Mouse (Mus musculus) heart, embryonic 14.5 days (tissue): ENCODE measurements around the gene Vangl2. TPM values are rescaled to one million over a fixed set of nuclear protein-coding genes. Genes with fewer than 3 reads are reported as not detected.

Experiments used
- ATAC-seq: fragments of 200-750 bp; cut with Nextera tagmentation; 2 replicates; pipeline ENCODE4 v1.8.0; 2017; ENCODE audit warnings: low read depth, moderate TSS enrichment; ENCODE audit not compliant: insufficient number of reproducible peaks, insufficient read depth, low FRiP score
- H3K27ac ChIP-seq, 2 experiments: fragments of 200-500 bp in 1 of 2; fragments of 300-500 bp in 1 of 2; sonication (generic) in 1 of 2; replicated peaks in 1 of 2; 2 replicates each; pipeline ENCODE4 v1.5.1; 2012 to 2014; ENCODE audit warnings: low read depth in 2 of 2, low read length in 2 of 2, control low read depth in 1 of 2, mild to moderate bottlenecking in 1 of 2, mixed read lengths in 1 of 2; ENCODE audit not compliant: control insufficient read depth in 1 of 2, insufficient read depth in 1 of 2
- H3K27me3 ChIP-seq: fragments of 300-500 bp; sonication (generic); 2 replicates; pipeline ENCODE4 v1.6.1; 2014; ENCODE audit warnings: mild to moderate bottlenecking, low read length, control low read depth; ENCODE audit not compliant: control insufficient read depth, insufficient read depth
- H3K36me3 ChIP-seq: fragments of 300-500 bp; sonication (generic); 2 replicates; pipeline ENCODE4 v1.6.1; 2014; ENCODE audit warnings: mild to moderate bottlenecking, control low read depth, low read length, mixed read lengths; ENCODE audit not compliant: control insufficient read depth, insufficient read depth
- H3K4me1 ChIP-seq, 2 experiments: fragments of 200-500 bp in 1 of 2; fragments of 300-500 bp in 1 of 2; sonication (generic) in 1 of 2; 2 replicates each; pipeline ENCODE4 v1.6.1; 2012 to 2014; ENCODE audit warnings: low read length in 2 of 2, control low read depth in 1 of 2, mixed read lengths in 1 of 2; ENCODE audit not compliant: control insufficient read depth in 2 of 2, insufficient read depth in 2 of 2
- H3K4me2 ChIP-seq: fragments of 300-500 bp; sonication (generic); 2 replicates; pipeline ENCODE4 v1.6.1; 2014; ENCODE audit warnings: mild to moderate bottlenecking, low read length
- H3K4me3 ChIP-seq, 2 experiments: fragments of 200-500 bp in 1 of 2; fragments of 300-500 bp in 1 of 2; sonication (generic) in 1 of 2; 2 replicates each; pipeline ENCODE4 v1.5.1; 2012 to 2014; ENCODE audit warnings: low read length in 2 of 2, mild to moderate bottlenecking in 2 of 2, control low read depth in 1 of 2, low read depth in 1 of 2, moderate library complexity in 1 of 2; ENCODE audit not compliant: control insufficient read depth in 1 of 2, insufficient read depth in 1 of 2
- H3K9ac ChIP-seq: fragments of 300-500 bp; sonication (generic); 2 replicates; pipeline ENCODE4 v1.6.1; 2014; ENCODE audit warnings: mild to moderate bottlenecking, low read length
- H3K9me3 ChIP-seq: fragments of 300-500 bp; sonication (generic); 2 replicates; pipeline ENCODE4 v1.6.1; 2016; ENCODE audit warnings: low read length, control low read depth; ENCODE audit not compliant: control insufficient read depth
- WGBS: fragments of 180-500 bp; shearing (Covaris S2); extraction: QIAGEN DNeasy Blood & Tissue Kit; methylation state at CpG from one replicate; pipeline ENCODE4 v1.1.7; 2014; 5-methylcytosine and 5-hydroxymethylcytosine counted together
- polyA plus RNA-seq: library from polyadenylated mRNA; unstranded; fragments of >200 nt; fragmentation: Nextera tagmentation; extraction: Ambion mirVana; gene quantifications from 2 replicates; pipeline ENCODE4 v1.2.1, GENCODE M21; 2014

Vangl2 gene
- polyA plus RNA-seq, 1 experiment from 2014 or later, result 9.2 TPM

- no peak for ATAC-seq
- H3K27ac ChIP-seq, result no peak overlapping the region
- peaks cover 2% of the 10 kb centered on the region; the same call in 1 of the 2 replicates for H3K27me3 ChIP-seq
- H3K36me3 ChIP-seq, result peaks cover 31% of the 10 kb centered on the region
- peaks cover 2 to 5% of the 10 kb centered on the region in 2 experiments; a peak in 2 of 4 replicates for H3K4me1 ChIP-seq
- WGBS, result 70% methylated on average over 2 of the region's 2 CpGs
- no peak overlapping the region for H3K9ac ChIP-seq
- H3K4me3 ChIP-seq, result no peak overlapping the region
- no peak overlapping the region for H3K4me2 ChIP-seq
- H3K9me3 ChIP-seq, result no peaks in the 10 kb centered on the region
Measured at GRCm38 (mm10) chr1:172062101-172062500, 33.9 kb upstream of the Vangl2 start.

- Histone ChIP-seq H3K9ac (no peak overlapping the region), H3K9me3 (no peaks in the 10 kb centered on the region), H3K27ac (no peak overlapping the region), H3K4me2 (no peak overlapping the region), H3K36me3 (peaks cover 22% of the 10 kb centered on the region), H3K4me1 (peaks cover 2 to 5% of the 10 kb centered on the region in 2 experiments; a peak in 2 of 4 replicates), H3K27me3 (peaks cover 10% of the 10 kb centered on the region), H3K4me3 (no peak overlapping the region)
- no peak for ATAC-seq
- 25% methylated on average over 8 of the region's 8 CpGs for WGBS
Measured at GRCm38 (mm10) chr1:172061217-172061616, 33.0 kb upstream of the Vangl2 start.

- Histone ChIP-seq H3K27me3 (peaks cover 16% of the 10 kb centered on the region), H3K9ac (no peak overlapping the region), H3K27ac (no peak overlapping the region), H3K4me1 (peaks cover 2 to 5% of the 10 kb centered on the region in 2 experiments; a peak in 2 of 4 replicates), H3K36me3 (peaks cover 17% of the 10 kb centered on the region), H3K9me3 (no peaks in the 10 kb centered on the region), H3K4me3 (no peak overlapping the region), H3K4me2 (no peak overlapping the region)
- no peak for ATAC-seq
- 47% methylated on average over 4 of the region's 4 CpGs for WGBS
Measured at GRCm38 (mm10) chr1:172060659-172061058, 32.4 kb upstream of the Vangl2 start.

GRCm38 (mm10) chr1:172058874-172059273 is 30.6 kb upstream of the Vangl2 start:
- Histone ChIP-seq H3K27ac (no peak overlapping the region), H3K4me1 (peaks cover 4 to 10% of the 10 kb centered on the region in 2 experiments), H3K9ac (no peak overlapping the region), H3K36me3 (no peaks in the 10 kb centered on the region), H3K9me3 (no peaks in the 10 kb centered on the region), H3K4me2 (no peak overlapping the region), H3K27me3 (peaks cover 33% of the 10 kb centered on the region), H3K4me3 (no peak overlapping the region)
- ATAC-seq, result no peak
- 71% methylated on average over 7 of the region's 7 CpGs for WGBS

GRCm38 (mm10) chr1:172058321-172058720 is 30.1 kb upstream of the Vangl2 start:
- Histone ChIP-seq H3K27ac (no peak overlapping the region), H3K9me3 (no peaks in the 10 kb centered on the region), H3K27me3 (peaks cover 39% of the 10 kb centered on the region), H3K9ac (no peak overlapping the region), H3K36me3 (no peaks in the 10 kb centered on the region), H3K4me3 (no peak overlapping the region), H3K4me1 (peaks cover 8 to 11% of the 10 kb centered on the region in 2 experiments), H3K4me2 (no peak overlapping the region)
- no peak for ATAC-seq
- 53% methylated on average over 6 of the region's 6 CpGs for whole genome bisulfite sequencing

DNA sequence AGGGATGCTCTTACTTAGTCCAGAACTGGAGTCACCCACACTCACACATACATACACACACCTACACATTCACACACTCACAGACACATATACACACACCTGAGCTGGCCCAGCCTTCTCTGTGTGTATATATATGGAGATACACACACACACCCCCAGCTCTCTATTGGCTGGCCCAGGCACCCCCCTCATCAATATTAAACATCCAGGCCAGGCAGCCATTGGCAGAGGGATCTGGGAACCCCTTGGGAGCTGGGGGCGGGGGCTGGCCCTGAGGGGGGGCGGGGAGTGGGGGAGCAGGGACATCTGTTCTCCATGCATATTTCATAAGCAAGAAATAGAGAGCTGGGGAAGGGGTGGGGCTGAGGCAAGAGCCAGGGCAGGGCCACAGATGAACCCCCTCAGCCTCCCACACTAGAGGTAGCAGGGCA is 29.3 kb upstream of the Vangl2 start, which contains the start of gene Nhlh1:
Nhlh1 (minus strand) TSS at position 83 of the 431 bp plus-strand sequence.
- no peak within 1 kb of the TSS for H3K4me2 ChIP-seq
- no peak within 1 kb of the TSS for H3K27ac ChIP-seq
- no peak within 1 kb of the TSS for H3K9ac ChIP-seq
- H3K36me3 ChIP-seq, result no peaks in the 10 kb centered on the region
- no peak within 1 kb of the TSS for H3K4me3 ChIP-seq
- ATAC-seq, result no peak
- H3K9me3 ChIP-seq, result no peaks in the 10 kb centered on the region
- peaks cover 47% of the 10 kb centered on the region for H3K27me3 ChIP-seq
- 51% methylated on average over 2 of the region's 2 CpGs for WGBS
- H3K4me1 ChIP-seq, result peaks cover 10 to 12% of the 10 kb centered on the region in 2 experiments

GRCm38 (mm10) chr1:172056251-172056650 is 28.0 kb upstream of the Vangl2 start:
- no peak overlapping the region for H3K4me3 ChIP-seq
- H3K4me2 ChIP-seq, result no peak overlapping the region
- WGBS, result 58% methylated on average over 4 of the region's 4 CpGs
- ATAC-seq, result no peak
- no peaks in the 10 kb centered on the region for H3K9me3 ChIP-seq
- H3K9ac ChIP-seq, result no peak overlapping the region
- H3K27ac ChIP-seq, result no peak overlapping the region
- H3K4me1 ChIP-seq, result peaks cover 10 to 12% of the 10 kb centered on the region in 2 experiments
- H3K36me3 ChIP-seq, result no peaks in the 10 kb centered on the region
- H3K27me3 ChIP-seq, result peaks cover 56% of the 10 kb centered on the region
